Mouse (Mus musculus): Measurements from ENCODE around the gene Gm8126.
"Not testable (repeated sequence)": the region's sequence is repeated elsewhere in the genome, so short reads cannot be mapped to it uniquely, and the experiment has no call there.

The Gm8126 gene

GRCm38 (mm10) chr14:43258349-43258748 is at the start of gene Gm8126:
TSS of gene Gm8126 (plus strand) at chr14:43258649.
- not testable (repeated sequence) for DNase-seq (ENCODE audit: low spot score)

- DNase-seq (ENCODE audit: low spot score): not testable (repeated sequence)
These were observed 23.2 kb upstream of the Gm8126 start, which contains the start of gene Gm8122 for GRCm38 (mm10) chr14:43235204-43235603. TSS of gene Gm8122 (minus strand) at chr14:43235304.

DNA sequence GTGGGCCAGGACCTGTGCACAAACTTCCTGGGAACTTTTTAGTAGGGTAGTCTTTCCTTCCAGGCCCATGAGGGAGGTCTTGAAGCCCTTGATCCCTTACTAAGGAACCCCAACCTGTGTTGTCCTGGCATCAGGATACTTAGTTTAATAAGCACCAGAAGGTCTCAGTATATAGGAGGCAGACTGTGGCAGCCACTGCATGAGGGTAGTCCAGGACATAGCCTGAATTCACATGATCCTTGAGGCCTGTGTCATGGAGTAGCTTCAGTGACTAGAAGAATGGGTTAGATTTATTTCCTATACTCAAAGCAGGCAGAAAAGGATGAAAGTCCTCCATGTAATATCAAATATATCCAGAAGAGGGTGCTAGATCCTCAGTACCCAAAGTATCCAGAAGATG is 20.7 kb upstream of the Gm8126 start:
- DNase-seq (ENCODE audit: low spot score): not testable (repeated sequence)

GRCm38 (mm10) chr14:43249611-43250170 is 8.8 kb upstream of the Gm8126 start:
- not testable (repeated sequence) for DNase-seq (ENCODE audit: low spot score)

DNA sequence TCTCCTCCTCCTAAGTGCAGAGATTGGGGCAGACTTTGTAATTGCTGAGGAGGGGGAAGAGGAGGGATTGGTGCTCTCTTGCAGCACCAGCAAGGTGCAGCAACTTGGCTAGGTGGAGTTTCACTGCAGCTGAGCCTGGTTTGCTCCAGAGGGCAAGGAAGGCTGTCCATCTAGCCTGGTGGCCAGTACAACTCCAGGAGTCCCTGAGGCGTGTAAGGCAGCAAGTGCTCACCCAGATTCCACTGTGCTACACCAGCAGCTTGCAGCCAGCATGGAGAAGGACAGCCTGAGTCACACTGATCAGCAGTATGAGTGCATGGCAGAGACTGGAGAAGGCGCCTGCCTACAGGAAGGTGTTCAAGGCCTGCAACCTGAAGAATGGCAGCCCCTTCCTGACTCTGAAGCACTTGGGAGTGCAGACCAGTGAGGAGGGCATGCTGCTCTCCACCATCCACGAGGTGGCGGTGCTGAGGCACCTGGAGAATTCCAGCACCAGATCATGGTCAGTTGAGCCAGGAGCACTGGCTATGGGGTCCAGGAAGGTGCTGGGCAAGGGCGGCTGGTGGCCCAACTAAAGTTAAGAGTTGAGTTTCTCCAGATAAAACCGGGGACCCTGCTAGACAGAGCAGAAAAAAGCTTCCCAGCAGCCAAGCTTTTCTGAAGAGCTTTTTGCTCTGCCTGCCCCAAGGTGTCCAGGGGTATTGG is 7.7 kb upstream of the Gm8126 start:
- DNase-seq (ENCODE audit: low spot score): not testable (repeated sequence)

GRCm38 (mm10) chr14:43256511-43256910 is 1.9 kb upstream of the Gm8126 start:
- DNase-seq (ENCODE audit: low spot score): not testable (repeated sequence)

- DNase-seq (ENCODE audit: low spot score): not testable (repeated sequence)
These were observed 5.0 kb downstream of the Gm8126 start for GRCm38 (mm10) chr14:43263421-43263820.

GRCm38 (mm10) chr14:43268521-43269084 is 10.2 kb downstream of the Gm8126 start:
- not testable (repeated sequence) for DNase-seq (ENCODE audit: low spot score)

DNA sequence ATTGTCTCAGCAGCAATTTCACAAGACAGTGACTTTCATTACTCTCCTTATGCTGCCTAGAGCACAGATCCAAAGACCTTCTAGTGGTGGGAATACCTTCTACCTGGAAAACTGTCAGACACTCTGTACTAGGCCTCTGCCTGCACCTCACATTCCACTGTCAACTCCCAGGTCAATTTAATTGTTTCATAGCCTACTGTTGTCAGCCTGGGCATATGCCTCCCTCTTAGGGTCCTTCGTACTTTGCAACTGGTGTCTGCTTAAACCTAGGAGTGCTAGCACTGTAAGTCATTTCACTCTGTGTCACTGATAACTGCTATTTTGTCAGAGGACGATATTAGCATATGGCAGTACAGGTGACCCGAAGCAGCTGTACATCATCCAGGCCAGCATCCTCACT is 10.8 kb downstream of the Gm8126 start:
- DNase-seq (ENCODE audit: low spot score): not testable (repeated sequence)

DNA sequence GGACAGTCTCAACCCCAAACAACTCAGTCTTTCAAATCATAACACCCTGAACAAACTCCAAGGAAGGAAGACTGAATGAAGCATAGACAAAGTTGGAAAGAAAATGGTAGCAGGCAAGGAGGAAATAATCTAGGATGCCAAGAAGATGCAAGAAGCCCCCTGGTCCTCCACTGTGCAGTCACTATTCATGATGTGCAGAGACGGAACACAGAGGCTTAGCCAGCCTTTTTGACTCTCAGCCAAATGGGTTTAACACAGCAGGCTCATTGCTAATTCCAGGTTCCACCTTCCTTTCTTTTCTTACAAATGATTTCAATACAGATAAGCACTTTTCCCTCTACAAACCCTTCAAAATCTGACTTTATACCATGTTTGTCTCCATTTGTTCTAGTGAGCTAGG is 14.7 kb downstream of the Gm8126 start:
- not testable (repeated sequence) for DNase-seq (ENCODE audit: low spot score)

GRCm38 (mm10) chr14:43274986-43275511 is 16.6 kb downstream of the Gm8126 start, which contains the start of gene Gm9732:
TSS of gene Gm9732 (plus strand) at chr14:43275036.
- not testable (repeated sequence) for DNase-seq (ENCODE audit: low spot score)

- DNase-seq (ENCODE audit: low spot score): not testable (repeated sequence)
These were observed 17.3 kb downstream of the Gm8126 start for GRCm38 (mm10) chr14:43275752-43276151.

DNA sequence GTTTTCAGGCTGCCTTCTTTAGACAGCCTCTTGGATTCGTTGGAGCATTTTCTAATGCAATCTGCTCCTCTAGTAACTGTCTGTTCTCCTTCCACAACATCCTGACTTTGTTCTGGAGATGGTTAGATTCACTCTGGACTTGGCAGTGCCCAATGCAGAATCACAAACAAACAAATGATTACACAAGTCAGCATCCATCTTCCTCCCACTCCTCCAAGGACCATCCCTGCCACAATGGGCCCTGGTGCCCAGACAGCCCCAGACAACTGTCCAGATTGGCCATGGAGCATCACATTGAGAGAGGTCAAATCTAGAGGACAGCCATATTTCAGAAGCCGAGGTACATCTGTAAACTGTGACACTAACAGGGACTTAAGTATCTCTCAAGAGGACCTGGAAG is 19.0 kb downstream of the Gm8126 start:
- not testable (repeated sequence) for DNase-seq (ENCODE audit: low spot score)

GRCm38 (mm10) chr14:43278146-43278545 is 19.7 kb downstream of the Gm8126 start:
- not testable (repeated sequence) for DNase-seq (ENCODE audit: low spot score)

DNA sequence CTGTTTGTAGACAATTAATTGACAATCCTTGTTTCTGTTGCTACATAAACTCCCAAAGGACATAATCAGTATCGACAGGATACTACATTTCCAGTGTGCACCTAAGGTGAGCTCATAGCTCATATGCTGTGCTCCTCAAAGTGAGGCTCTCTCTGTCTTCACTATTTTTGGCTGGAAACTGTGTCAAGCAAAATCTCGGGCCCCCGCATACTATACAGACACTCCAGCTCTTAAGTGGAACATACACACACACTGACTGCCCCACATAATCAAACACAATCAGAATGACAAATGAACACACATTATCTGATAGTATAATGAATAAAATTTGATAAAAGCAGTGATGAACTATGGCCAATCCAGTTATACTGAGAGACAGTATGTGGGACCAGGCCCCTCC is 20.2 kb downstream of the Gm8126 start:
- DNase-seq (ENCODE audit: low spot score): not testable (repeated sequence)

DNA sequence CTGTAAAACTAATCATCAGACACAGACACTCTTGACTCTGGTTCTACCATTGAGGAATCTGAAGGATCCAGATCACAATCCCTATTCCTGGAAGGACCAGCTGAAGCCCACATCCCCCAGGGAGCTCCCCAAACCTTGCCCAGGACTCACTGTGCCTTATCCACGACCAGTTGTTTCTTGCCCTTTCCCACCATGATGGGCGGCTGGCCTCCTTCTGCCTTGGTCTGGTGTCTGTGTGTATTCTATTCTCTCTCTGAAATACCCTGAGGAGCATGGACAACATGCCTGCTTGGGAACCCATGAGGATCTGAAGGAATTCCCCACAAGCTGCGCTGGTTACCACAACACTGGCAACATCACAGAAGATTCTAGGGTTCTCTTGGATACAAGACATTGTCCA is 35.1 kb downstream of the Gm8126 start, which contains the start of gene Gm8127:
Gm8127 (minus strand) TSS at position 330 of the 400 bp plus-strand sequence.
- not testable (repeated sequence) for DNase-seq (ENCODE audit: low spot score)
